Comparison of ENCODE assay signal across 8 mouse cellular contexts in genomic region chr12:84617663-84618062, GRCm38 (mm10). TPM values are rescaled to one million over a fixed set of nuclear protein-coding genes. Genes with fewer than 3 reads are reported as not detected.
A peak's percentile ranks its signal among the peaks of the same experiment; 100 is the strongest.
DNase-seq lines count a peak whose midpoint lies in the region; ATAC-seq and TF ChIP-seq lines count a peak whose summit lies in the region.

No protein-coding gene starts in this region.

- H3K4me2 ChIP-seq in limb, embryonic 15.5 days: peak overlapping the region; percentile 61
- peak overlapping the region; percentile 75 for H3K4me2 ChIP-seq in midbrain, postnatal 0 days (ENCODE audit: low read depth, low read length, poor library complexity, severe bottlenecking)

- ATAC-seq in hematopoietic stem cell, adult 5-6 weeks (replicated peaks in 1 of 2; ENCODE audit: insufficient read depth in 1 of 2, low FRiP score in 2 of 2, low TSS enrichment in 1 of 2, low read depth in 1 of 2, poor library complexity in 2 of 2, severe bottlenecking in 2 of 2): peak; percentile 12 to 34; a peak in 2 of 4 replicates
- peak; percentile 27; the same call in 1 of the 2 replicates for ATAC-seq in limb, embryonic 15.5 days (ENCODE audit: insufficient number of reproducible peaks, low FRiP score, low TSS enrichment, low read depth)
- ATAC-seq in midbrain, postnatal 0 days (ENCODE audit: low FRiP score): peak; percentile 68

- peaks cover 4% of the 10 kb centered on the region; the same call in 1 of the 2 replicates for H3K36me3 ChIP-seq in limb, embryonic 15.5 days
- peaks cover 6% of the 10 kb centered on the region; the same call in 1 of the 2 replicates for H3K36me3 ChIP-seq in midbrain, postnatal 0 days (ENCODE audit: insufficient read depth, low read length)

- no peaks in the 10 kb centered on the region for H3K9me3 ChIP-seq in limb, embryonic 15.5 days
- H3K9me3 ChIP-seq in midbrain, postnatal 0 days (ENCODE audit: low read length): no peaks in the 10 kb centered on the region

- peak overlapping the region; percentile 27; the same call in 1 of the 2 replicates for H3K9ac ChIP-seq in limb, embryonic 15.5 days
- H3K9ac ChIP-seq in midbrain, postnatal 0 days (replicated peaks; ENCODE audit: low read length, poor library complexity, severe bottlenecking): peak overlapping the region; percentile 42

- H3K27me3 ChIP-seq in limb, embryonic 15.5 days: no peaks in the 10 kb centered on the region
- no peaks in the 10 kb centered on the region for H3K27me3 ChIP-seq in midbrain, postnatal 0 days (ENCODE audit: insufficient read depth, low read length)

- TF ChIP-seq CTCF in lung, adult 2 months (IDR thresholded peaks at IDR 0.05; ENCODE audit: insufficient read depth, low read length): no peak
- TF ChIP-seq CTCF in midbrain, postnatal 0 days (IDR thresholded peaks at IDR 0.05): peak; percentile 47; the same call in 1 of the 2 replicates

- H3K4me3 ChIP-seq in lung, adult 2 months (replicated peaks; ENCODE audit: extremely low read depth, low read depth, low read length): peak overlapping the region; percentile 62
- H3K4me3 ChIP-seq in limb, embryonic 15.5 days: peak overlapping the region; percentile 89
- peak overlapping the region; percentile 81 for H3K4me3 ChIP-seq in midbrain, postnatal 0 days (ENCODE audit: low read depth, low read length)

- peak; percentile 16 for DNase-seq in lung, adult 2 months
- no peak for DNase-seq in lung, postnatal 4 days
- peak; percentile 32 for DNase-seq in c-Kit-positive CD71-positive TER-119-negative erythroid progenitor cells, embryonic 14.5 days (ENCODE audit: low read depth)
- DNase-seq in midbrain, postnatal 0 days (ENCODE audit: low spot score): peak; percentile 20
- DNase-seq in right cerebral cortex, postnatal 25 days: no peak
- no peak for DNase-seq in thymus, postnatal 25 days

- H3K4me1 ChIP-seq in lung, adult 2 months (ENCODE audit: control insufficient read depth, insufficient read depth, low read length): peaks cover 5% of the 10 kb centered on the region; the same call in 1 of the 2 replicates
- H3K4me1 ChIP-seq in limb, embryonic 15.5 days: no peaks in the 10 kb centered on the region
- no peaks in the 10 kb centered on the region; the same call in 1 of the 2 replicates for H3K4me1 ChIP-seq in midbrain, postnatal 0 days (ENCODE audit: insufficient read depth, low read length)

- 5% methylated on average over 10 of the region's 10 CpGs for WGBS in lung, adult 2 months
- WGBS in limb, embryonic 15.5 days: 7% methylated on average over 10 of the region's 10 CpGs
- WGBS in midbrain, postnatal 0 days: 7% methylated on average over 10 of the region's 10 CpGs

- no peak for TF ChIP-seq POLR2A in lung, adult 2 months (IDR thresholded peaks at IDR 0.05; ENCODE audit: borderline replicate concordance, extremely low read depth, low read depth, low read length)

- peak overlapping the region; percentile 72 for H3K27ac ChIP-seq in limb, embryonic 15.5 days
- no peak overlapping the region for H3K27ac ChIP-seq in midbrain, postnatal 0 days (ENCODE audit: low read depth, low read length)

RNA-seq across cellular contexts. Expression of gene Abcd4, which starts 0.5 kb away (rescaled TPM):
- 20.7 and 26.4 TPM in 2 replicates for polyA plus RNA-seq in lung, adult 2 months (2012; rRNA removed)
- 6.0 and 10.7 TPM in 2 replicates for total RNA-seq in hematopoietic stem cell, adult 5-6 weeks (2017)
- polyA plus RNA-seq in limb, embryonic 15.5 days (2015; fragmentation: Nextera tagmentation; extraction: Ambion mirVana): 14.7 and 15.7 TPM in 2 replicates
- 6.8 and 10.0 TPM in 2 replicates for total RNA-seq in midbrain, postnatal 0 days (2014; rRNA removed)
- polyA plus RNA-seq in midbrain, postnatal 0 days (2015; fragmentation: Nextera tagmentation; extraction: Ambion mirVana): 9.0 and 10.4 TPM in 2 replicates

RNA-seq across cellular contexts. Expression of gene Vrtn, which starts 23.2 kb away (rescaled TPM):
- polyA plus RNA-seq in lung, adult 2 months (2012; rRNA removed): not detected in 2 replicates
- 0.40 TPM in 1 of 2 replicates, not detected in the other for total RNA-seq in hematopoietic stem cell, adult 5-6 weeks (2017)
- polyA plus RNA-seq in limb, embryonic 15.5 days (2015; fragmentation: Nextera tagmentation; extraction: Ambion mirVana): not detected in 2 replicates
- not detected in 2 replicates for total RNA-seq in midbrain, postnatal 0 days (2014; rRNA removed)
- polyA plus RNA-seq in midbrain, postnatal 0 days (2015; fragmentation: Nextera tagmentation; extraction: Ambion mirVana): not detected in 2 replicates

RNA-seq across cellular contexts. Expression of gene Vsx2, which starts 48.1 kb away (rescaled TPM):
- not detected in 2 replicates for polyA plus RNA-seq in lung, adult 2 months (2012; rRNA removed)
- total RNA-seq in hematopoietic stem cell, adult 5-6 weeks (2017): not detected in 2 replicates
- 0.09 and 0.19 TPM in 2 replicates for polyA plus RNA-seq in limb, embryonic 15.5 days (2015; fragmentation: Nextera tagmentation; extraction: Ambion mirVana)
- 1.8 and 3.0 TPM in 2 replicates for total RNA-seq in midbrain, postnatal 0 days (2014; rRNA removed)
- polyA plus RNA-seq in midbrain, postnatal 0 days (2015; fragmentation: Nextera tagmentation; extraction: Ambion mirVana): 0.83 and 1.2 TPM in 2 replicates

Comparison
In these comparisons a context has a peak if more than half of its experiments do, and no peak if none do; other contexts are left out.
1. DNase-seq: peak in lung, adult 2 months (single experiment), c-Kit-positive CD71-positive TER-119-negative erythroid progenitor cells, embryonic 14.5 days (single experiment) and midbrain, postnatal 0 days (single experiment); none in lung, postnatal 4 days (0 of 2), right cerebral cortex, postnatal 25 days (single experiment) and thymus, postnatal 25 days (single experiment).
2. Peak in every context shown above with its lines, with median percentiles within 50 percentile points of each other: H3K4me3 ChIP-seq and ATAC-seq.